Mouse (Mus musculus) adrenal gland, postnatal 25 days (tissue): Measurements from ENCODE around the gene Olfr971. TPM values are rescaled to one million over a fixed set of nuclear protein-coding genes. Genes with fewer than 3 reads are reported as not detected.
"Not testable (repeated sequence)": the region's sequence is repeated elsewhere in the genome, so short reads cannot be mapped to it uniquely, and the experiment has no call there.

Source experiments
- DNase-seq: peaks from one replicate; pipeline ENCODE4 v3.0.0; 2021; ENCODE audit warnings: mixed read lengths
- long read RNA-seq: library from polyadenylated mRNA; stranded (forward); transcript quantifications from one replicate; pipeline ENCODE4 v2.0.0, GENCODE M21; 2021
- total RNA-seq: library from RNA; stranded (reverse); gene quantifications from 2 replicates; pipeline ENCODE4 v1.2.3, GENCODE M21; 2021

The Olfr971 gene
- not detected in 2 replicates for total RNA-seq
- long read RNA-seq, result 0 reads

GRCm38 (mm10) chr9:39836576-39836975, at the start of gene Olfr971:
Gene Olfr971 (plus strand): TSS chr9:39836876.
- DNase-seq, result not testable (repeated sequence)

GRCm38 (mm10) chr9:39790558-39790957, 46.1 kb upstream of the Olfr971 start, which contains the start of gene Olfr969:
Gene Olfr969 (plus strand): TSS chr9:39790945.
- DNase-seq, result no peak

- DNase-seq, result no peak
Observed at GRCm38 (mm10) chr9:39808560-39808959, 28.1 kb upstream of the Olfr971 start, which contains the start of gene Olfr970. Gene Olfr970 (plus strand): TSS chr9:39808860.

GRCm38 (mm10) chr9:39866122-39866521, 29.4 kb downstream of the Olfr971 start, which contains the start of gene Olfr972:
Gene Olfr972 (plus strand): TSS chr9:39866422.
- DNase-seq, result no peak

- not testable (repeated sequence) for DNase-seq
Observed at GRCm38 (mm10) chr9:39871986-39872385, 35.3 kb downstream of the Olfr971 start.

GRCm38 (mm10) chr9:39877541-39878396, 41.1 kb downstream of the Olfr971 start:
- DNase-seq, result not testable (repeated sequence)

Other genes starting within 250 kb of the Olfr971 start
- gene AW551984, start 232.5 kb upstream of the Olfr971 start, total RNA-seq, result 7.4 and 11.7 TPM in 2 replicates
- gene Olfr148, start 226.2 kb upstream of the Olfr971 start, total RNA-seq, result not detected in 2 replicates
- not detected in 2 replicates for gene Olfr960, start 215.5 kb upstream of the Olfr971 start, total RNA-seq
- not detected in 2 replicates for gene Olfr961, start 191.8 kb upstream of the Olfr971 start, total RNA-seq
- gene Olfr963, start 169.7 kb upstream of the Olfr971 start, total RNA-seq, result not detected in 2 replicates
- gene Olfr149, start 129.8 kb upstream of the Olfr971 start, total RNA-seq, result not detected in 2 replicates
- gene Olfr965, start 125.5 kb upstream of the Olfr971 start, total RNA-seq, result not detected in 2 replicates
- gene Olfr150, start 105.9 kb upstream of the Olfr971 start, total RNA-seq, result not detected in 2 replicates
- gene Olfr967, start 90.6 kb upstream of the Olfr971 start, total RNA-seq, result not detected in 2 replicates
- not detected in 2 replicates for gene Olfr968, start 53.6 kb upstream of the Olfr971 start, total RNA-seq
- not detected in 2 replicates for gene Olfr969, start 45.9 kb upstream of the Olfr971 start, total RNA-seq
- not detected in 2 replicates for gene Olfr970, start 28.0 kb upstream of the Olfr971 start, total RNA-seq
- not detected in 2 replicates for gene Olfr972, start 29.5 kb downstream of the Olfr971 start, total RNA-seq
- not detected in 2 replicates for gene Olfr229, start 70.5 kb downstream of the Olfr971 start, total RNA-seq
- not detected in 2 replicates for gene Olfr974, start 100.6 kb downstream of the Olfr971 start, total RNA-seq
- gene Olfr975, start 115.2 kb downstream of the Olfr971 start, total RNA-seq, result not detected in 2 replicates
- not detected in 2 replicates for gene Olfr976, start 124.3 kb downstream of the Olfr971 start, total RNA-seq
- not detected in 2 replicates for gene Olfr978, start 155.2 kb downstream of the Olfr971 start, total RNA-seq
- gene Olfr979, start 166.6 kb downstream of the Olfr971 start, total RNA-seq, result not detected in 2 replicates
- not detected in 2 replicates for gene Olfr980, start 172.7 kb downstream of the Olfr971 start, total RNA-seq
- gene Olfr981, start 184.6 kb downstream of the Olfr971 start, total RNA-seq, result not detected in 2 replicates
- gene Olfr982, start 237.0 kb downstream of the Olfr971 start, total RNA-seq, result not detected in 2 replicates